Mouse (Mus musculus) CH12F3 (cell line): ENCODE data around the gene Map3k5.

Experiments used
- in situ Hi-C: fragments of 300-500 bp; cut with MboI; formaldehyde crosslinking; loops from 2 replicates; pipeline ENCODE4 v1.14.3; 2020; ENCODE audit warnings: low sequenced_read_pairs

Gene Map3k5

GRCm38 (mm10) chr10:20040677-20041076, 106.4 kb downstream of the Map3k5 start:
- in situ Hi-C loops = no loop called here

- in situ Hi-C loops = no loop called here
Observed at GRCm38 (mm10) chr10:20042081-20042480, 107.8 kb downstream of the Map3k5 start.

GRCm38 (mm10) chr10:20044051-20044450, 109.8 kb downstream of the Map3k5 start:
- in situ Hi-C loops = no loop called here

GRCm38 (mm10) chr10:20045733-20046495, 111.6 kb downstream of the Map3k5 start:
- in situ Hi-C loops = no loop called here

GRCm38 (mm10) chr10:20056859-20057644, 122.8 kb downstream of the Map3k5 start:
- in situ Hi-C loops = no loop called here

- in situ Hi-C loops = no loop called here
Observed at GRCm38 (mm10) chr10:20058031-20058430, 123.8 kb downstream of the Map3k5 start.

GRCm38 (mm10) chr10:20058841-20059240, 124.6 kb downstream of the Map3k5 start:
- in situ Hi-C loops = no loop called here

- in situ Hi-C loops = no loop called here
Observed at GRCm38 (mm10) chr10:20060320-20060970, 126.2 kb downstream of the Map3k5 start.

- in situ Hi-C loops = no loop called here
Observed at GRCm38 (mm10) chr10:20064556-20065207, 130.4 kb downstream of the Map3k5 start.

- in situ Hi-C loops = no loop called here
Observed at GRCm38 (mm10) chr10:20066069-20066665, 131.9 kb downstream of the Map3k5 start.

GRCm38 (mm10) chr10:20069771-20070460, 135.6 kb downstream of the Map3k5 start:
- in situ Hi-C loops = loop anchor here (10.0 kb wide), 1 partner anchor 155 kb away; no protein-coding TSS in a partner anchor

- in situ Hi-C loops = loop anchor here (10.0 kb wide), 1 partner anchor 156 kb away; no protein-coding TSS in a partner anchor
Observed at GRCm38 (mm10) chr10:20070576-20071109, 136.4 kb downstream of the Map3k5 start.

- in situ Hi-C loops = loop anchor here (10.0 kb wide), 1 partner anchor 157 kb away; no protein-coding TSS in a partner anchor
Observed at GRCm38 (mm10) chr10:20071716-20072115, 137.4 kb downstream of the Map3k5 start.

- in situ Hi-C loops = loop anchor here (10.0 kb wide), 1 partner anchor 159 kb away; no protein-coding TSS in a partner anchor
Observed at GRCm38 (mm10) chr10:20073236-20073893, 139.1 kb downstream of the Map3k5 start.

GRCm38 (mm10) chr10:20076541-20077469, 142.5 kb downstream of the Map3k5 start:
- in situ Hi-C loops = loop anchor here (10.0 to 25.0 kb wide), 2 partner anchors 162 to 365 kb away; partner anchors contain the start of gene Il20ra

- in situ Hi-C loops = loop anchor here (10.0 to 25.0 kb wide), 2 partner anchors 164 to 366 kb away; partner anchors contain the start of gene Il20ra
Observed at GRCm38 (mm10) chr10:20078350-20078749, 144.1 kb downstream of the Map3k5 start.

- in situ Hi-C loops = loop anchor here (25.0 kb wide), 1 partner anchor 376 kb away; the partner anchor contains the start of gene Il20ra
Observed at GRCm38 (mm10) chr10:20087841-20088240, 153.6 kb downstream of the Map3k5 start.
